Mouse (Mus musculus): ENCODE measurements at regions not wholly inside any gene's neighbourhood (a gene's known extent, or its start where the extent isn't known, plus 50 kb on each side); places are given as distances from the start of the nearest gene placed in this dataset.

GRCm38 (mm10) chr17:14544343-14545002 lies 149.6 kb downstream of the Thbs2 start:
- TF ChIP-seq CTCF (IDR thresholded peaks at IDR 0.05; ENCODE audit: low read depth, low read length) (no peak), GATA2 (IDR thresholded peaks at IDR 0.05; ENCODE audit: borderline replicate concordance, low read depth, low read length) (no peak), POLR2AphosphoS5 (IDR thresholded peaks at IDR 0.05; ENCODE audit: insufficient replicate concordance, low read depth, low read length) (no peak)
